ENCODE assay signal across 8 mouse cellular contexts in the genomic region with DNA sequence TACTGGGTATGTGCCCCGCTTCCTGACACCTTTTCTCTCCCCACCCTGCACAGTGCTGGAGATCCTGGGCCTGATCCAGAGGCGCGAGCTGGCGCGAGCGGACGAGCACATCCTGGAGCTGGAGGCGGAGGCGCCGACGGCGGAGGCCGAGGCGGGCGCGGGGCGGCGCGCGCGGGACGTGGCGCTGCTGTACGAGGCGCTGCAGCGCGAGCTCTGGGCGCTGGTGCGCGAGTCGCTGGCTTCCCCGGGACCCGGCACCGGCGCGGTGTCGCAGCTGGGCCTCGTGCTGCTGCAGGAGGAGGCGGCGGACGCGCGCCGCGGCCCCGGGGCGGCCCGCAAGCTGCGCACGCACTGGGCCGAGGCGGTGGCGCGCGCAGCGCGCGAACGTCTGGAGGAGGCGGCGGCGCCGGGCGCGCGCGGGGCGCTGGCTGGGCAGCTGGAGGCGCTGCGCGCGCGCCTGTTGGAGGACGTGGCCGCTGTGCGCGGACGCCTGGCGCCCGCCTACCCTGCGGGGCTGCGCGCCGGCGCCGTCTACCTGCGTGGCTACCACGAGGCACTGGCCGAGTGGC. TPM values are rescaled to one million over a fixed set of nuclear protein-coding genes. Genes with fewer than 3 reads are reported as not detected.
DNase-seq lines count a peak whose midpoint lies in the region.

No protein-coding gene starts in this region.

- no peaks in the 10 kb centered on the region for H3K27me3 ChIP-seq in megakaryocyte, embryonic 14.5 days (replicated peaks)

- intact Hi-C loops in gastrocnemius, postnatal 14 days (cut with DNase I; ENCODE audit: low total_unique reads): no loop called here
- intact Hi-C loops in left cerebral cortex, postnatal 14 days (cut with DNase I): no loop called here

- no peaks in the 10 kb centered on the region for H3K9me3 ChIP-seq in megakaryocyte, embryonic 14.5 days

- H3K36me3 ChIP-seq in megakaryocyte, embryonic 14.5 days (replicated peaks; ENCODE audit: low read length): peaks cover 88% of the 10 kb centered on the region

- DNase-seq in adrenal gland, adult 2 months: peak; percentile 92
- DNase-seq in embryo, embryonic 10 days (ENCODE audit: low spot score): peak; percentile 72
- DNase-seq in gastrocnemius, postnatal 14 days: peak; percentile 85
- DNase-seq in induced T-regulatory cell, adult 2 months (ENCODE audit: low read depth): peak; percentile 57
- DNase-seq in left cerebral cortex, postnatal 14 days (ENCODE audit: low spot score in 2 of 2): peak; percentile 87 to 90
- DNase-seq in right cerebral cortex, postnatal 10 days (ENCODE audit: low spot score in 2 of 2): peak; percentile 89 to 91
- DNase-seq in urinary bladder, postnatal 4 days (ENCODE audit: low spot score in 2 of 2): peak; percentile 73 to 82

- H3K4me1 ChIP-seq in megakaryocyte, embryonic 14.5 days: peaks cover 89% of the 10 kb centered on the region

- H3K4me3 ChIP-seq in megakaryocyte, embryonic 14.5 days (replicated peaks): peak overlapping the region; percentile 90

RNA-seq across cellular contexts. Expression of a gene that starts 10.8 kb away (rescaled TPM):
- 10 to 100 TPM; 31.9 to 58.8 TPM for total RNA-seq in adrenal gland, adult 2 months (2021)
- polyA plus RNA-seq in adrenal gland, adult 2 months (2012; rRNA removed): 55.3 and 57.9 TPM in 2 replicates
- under 1 TPM; 0.47 to 0.74 TPM for total RNA-seq in gastrocnemius, postnatal 14 days (2021)
- under 1 TPM; 0.37 to 0.80 TPM for total RNA-seq in left cerebral cortex, postnatal 14 days (2021)
- polyA plus RNA-seq in megakaryocyte, embryonic 14.5 days (2012; ENCODE audit: insufficient read depth, low replicate concordance): 40.8 and 53.6 TPM in 2 replicates

RNA-seq across cellular contexts. Expression of a gene that starts 15.3 kb away (rescaled TPM):
- 10 to 100 TPM; 40.5 to 56.8 TPM for total RNA-seq in adrenal gland, adult 2 months (2021)
- 71.6 and 79.0 TPM in 2 replicates for polyA plus RNA-seq in adrenal gland, adult 2 months (2012; rRNA removed)
- total RNA-seq in gastrocnemius, postnatal 14 days (2021): 10 to 100 TPM; 12.6 to 14.1 TPM
- 10 to 100 TPM; 89.9 to 96.7 TPM for total RNA-seq in left cerebral cortex, postnatal 14 days (2021)
- 102 and 169 TPM in 2 replicates for polyA plus RNA-seq in megakaryocyte, embryonic 14.5 days (2012; ENCODE audit: insufficient read depth, low replicate concordance)

RNA-seq across cellular contexts. Expression of a gene that starts 34.2 kb away (rescaled TPM):
- total RNA-seq in adrenal gland, adult 2 months (2021): 10 to 100 TPM in 1 of 2 experiments, 1 to 10 TPM in 1; 9.8 to 13.2 TPM
- 31.9 and 37.2 TPM in 2 replicates for polyA plus RNA-seq in adrenal gland, adult 2 months (2012; rRNA removed)
- total RNA-seq in gastrocnemius, postnatal 14 days (2021): 1 to 10 TPM; 1.7 to 2.1 TPM
- 1 to 10 TPM; 7.1 to 7.2 TPM for total RNA-seq in left cerebral cortex, postnatal 14 days (2021)
- 5.5 and 6.5 TPM in 2 replicates for polyA plus RNA-seq in megakaryocyte, embryonic 14.5 days (2012; ENCODE audit: insufficient read depth, low replicate concordance)

RNA-seq across cellular contexts. Expression of a gene that starts 34.2 kb away (rescaled TPM):
- 10 to 100 TPM; 70.2 to 81.4 TPM for total RNA-seq in adrenal gland, adult 2 months (2021)
- polyA plus RNA-seq in adrenal gland, adult 2 months (2012; rRNA removed): 253 and 254 TPM in 2 replicates
- 10 to 100 TPM; 19.9 to 20.0 TPM for total RNA-seq in gastrocnemius, postnatal 14 days (2021)
- total RNA-seq in left cerebral cortex, postnatal 14 days (2021): 10 to 100 TPM; 17.7 to 18.1 TPM
- polyA plus RNA-seq in megakaryocyte, embryonic 14.5 days (2012; ENCODE audit: insufficient read depth, low replicate concordance): 608 and 613 TPM in 2 replicates

RNA-seq across cellular contexts. Expression of a gene that starts 43.7 kb away (rescaled TPM):
- under 1 TPM in 1 of 2 experiments, not detected in 1; 0.14 TPM for total RNA-seq in adrenal gland, adult 2 months (2021)
- 0.38 and 0.64 TPM in 2 replicates for polyA plus RNA-seq in adrenal gland, adult 2 months (2012; rRNA removed)
- total RNA-seq in gastrocnemius, postnatal 14 days (2021): not detected
- 1 to 10 TPM in 1 of 2 experiments, under 1 TPM in 1; 0.68 to 1.1 TPM for total RNA-seq in left cerebral cortex, postnatal 14 days (2021)
- polyA plus RNA-seq in megakaryocyte, embryonic 14.5 days (2012; ENCODE audit: insufficient read depth, low replicate concordance): 1.3 and 2.9 TPM in 2 replicates

Comparison
In these comparisons a context has a peak if more than half of its experiments do, and no peak if none do; other contexts are left out.
1. Peak in every context shown above with its lines: DNase-seq and H3K4me3 ChIP-seq.
2. RNA of a gene that starts 10.8 kb away (total RNA-seq): 31.9 to 58.8 TPM in adrenal gland, adult 2 months; 0.37 to 0.80 TPM in left cerebral cortex, postnatal 14 days and 0.47 to 0.74 TPM in gastrocnemius, postnatal 14 days; every median in the first group is over 10 times any median in the second.